Mouse (Mus musculus): ENCODE results near the gene H2-Ab1. TPM values are rescaled to one million over a fixed set of nuclear protein-coding genes. Genes with fewer than 3 reads are reported as not detected.
"Not testable (repeated sequence)": the region's sequence is repeated elsewhere in the genome, so short reads cannot be mapped to it uniquely, and the experiment has no call there.

H2-Ab1 gene
- polyA plus RNA-seq, 2 experiments: 5.6 to 7.6 TPM

DNA sequence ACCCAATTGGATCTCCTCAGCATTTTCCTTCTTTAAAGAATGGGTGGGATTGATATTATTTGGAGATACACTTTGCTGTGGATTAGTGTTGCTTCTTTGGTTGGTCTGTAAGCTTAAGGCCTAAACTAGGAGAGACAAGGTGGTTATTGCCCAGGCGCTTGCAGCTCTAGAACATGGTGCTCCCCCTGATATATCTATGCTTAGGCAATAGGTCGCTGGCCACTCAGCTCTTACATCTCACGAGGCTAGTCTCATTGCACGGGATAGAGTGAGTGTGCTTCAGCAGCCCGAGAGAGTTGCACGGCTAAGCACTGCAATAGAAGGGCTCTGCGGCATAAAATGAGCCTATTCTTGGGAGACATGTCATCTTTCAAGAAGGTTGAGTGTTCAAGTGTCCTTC is 25.5 kb upstream of the H2-Ab1 start:
- not testable (repeated sequence) for H3K27me3 ChIP-seq (ENCODE audit: control insufficient read depth, insufficient read depth, low read length); H3K27ac ChIP-seq (replicated peaks; ENCODE audit: low read depth, low read length); H3K4me1 ChIP-seq (ENCODE audit: control insufficient read depth, insufficient read depth, low read length); DNase-seq (ENCODE audit: low spot score); H3K4me2 ChIP-seq (replicated peaks; ENCODE audit: low read depth, low read length, severe bottlenecking); H3K9ac ChIP-seq (ENCODE audit: low read depth, low read length, severe bottlenecking); H3K9me3 ChIP-seq (ENCODE audit: control insufficient read depth, low read length); H3K4me3 ChIP-seq (replicated peaks; ENCODE audit: low read length); H3K36me3 ChIP-seq (ENCODE audit: control insufficient read depth, insufficient read depth, low read length); ATAC-seq (ENCODE audit: low FRiP score, low read depth)
- 86% methylated on average over 4 of the region's 7 CpGs for WGBS

GRCm38 (mm10) chr17:34234926-34235325 is 22.6 kb upstream of the H2-Ab1 start:
- Histone ChIP-seq H3K27me3 (ENCODE audit: control insufficient read depth, insufficient read depth, low read length) (no peaks in the 10 kb centered on the region), H3K4me1 (ENCODE audit: control insufficient read depth, insufficient read depth, low read length) (no peaks in the 10 kb centered on the region), H3K36me3 (ENCODE audit: control insufficient read depth, insufficient read depth, low read length) (no peaks in the 10 kb centered on the region), H3K27ac (replicated peaks; ENCODE audit: low read depth, low read length) (no peak overlapping the region), H3K9me3 (ENCODE audit: control insufficient read depth, low read length) (no peaks in the 10 kb centered on the region), H3K4me2 (replicated peaks; ENCODE audit: low read depth, low read length, severe bottlenecking) (no peak overlapping the region), H3K9ac (ENCODE audit: low read depth, low read length, severe bottlenecking) (no peak overlapping the region), H3K4me3 (replicated peaks; ENCODE audit: low read length) (no peak overlapping the region)
- ATAC-seq (ENCODE audit: low FRiP score, low read depth) (no peak), DNase-seq (ENCODE audit: low spot score) (peak; percentile 58)
- TF ChIP-seq POLR2A (IDR thresholded peaks at IDR 0.05; ENCODE audit: borderline replicate concordance, extremely low read depth, insufficient read depth, insufficient read length): no peak
- WGBS: 50% methylated on average over 9 of the region's 9 CpGs

DNA sequence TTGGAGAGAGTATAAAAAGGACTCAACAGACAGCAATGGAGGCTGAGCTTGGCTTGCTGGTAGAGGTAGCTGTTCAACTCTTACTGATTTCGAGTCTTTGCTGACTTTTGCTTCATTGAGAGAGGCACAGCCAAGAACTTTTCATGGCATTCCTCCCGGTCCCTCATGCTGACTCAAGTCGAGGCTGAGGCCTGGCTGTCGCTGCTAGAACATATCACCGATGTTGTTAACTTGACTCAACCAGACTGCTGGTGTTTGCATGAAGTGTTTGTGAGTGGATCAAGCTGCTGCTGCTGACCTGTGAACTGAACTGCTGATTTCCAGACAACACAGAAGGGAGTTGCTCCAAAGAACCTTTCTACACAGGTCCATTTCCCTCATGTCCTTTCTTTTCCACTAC is 20.8 kb upstream of the H2-Ab1 start:
- no peak for ATAC-seq (ENCODE audit: low FRiP score, low read depth)
- H3K4me3 ChIP-seq (replicated peaks; ENCODE audit: low read length): no peak overlapping the region
- WGBS: 74% methylated on average over 5 of the region's 5 CpGs
- H3K4me1 ChIP-seq (ENCODE audit: control insufficient read depth, insufficient read depth, low read length): no peaks in the 10 kb centered on the region
- no peak for DNase-seq (ENCODE audit: low spot score)
- H3K36me3 ChIP-seq (ENCODE audit: control insufficient read depth, insufficient read depth, low read length): no peaks in the 10 kb centered on the region
- no peak overlapping the region for H3K9ac ChIP-seq (ENCODE audit: low read depth, low read length, severe bottlenecking)
- peaks cover 1% of the 10 kb centered on the region; the same call in 1 of the 2 replicates for H3K9me3 ChIP-seq (ENCODE audit: control insufficient read depth, low read length)
- no peaks in the 10 kb centered on the region for H3K27me3 ChIP-seq (ENCODE audit: control insufficient read depth, insufficient read depth, low read length)
- no peak for TF ChIP-seq POLR2A (IDR thresholded peaks at IDR 0.05; ENCODE audit: borderline replicate concordance, extremely low read depth, insufficient read depth, insufficient read length)
- no peak overlapping the region for H3K27ac ChIP-seq (replicated peaks; ENCODE audit: low read depth, low read length)
- no peak overlapping the region for H3K4me2 ChIP-seq (replicated peaks; ENCODE audit: low read depth, low read length, severe bottlenecking)

GRCm38 (mm10) chr17:34237741-34238140 is 19.7 kb upstream of the H2-Ab1 start:
- DNase-seq (ENCODE audit: low spot score) (no peak), ATAC-seq (ENCODE audit: low FRiP score, low read depth) (no peak)
- H3K9ac ChIP-seq (ENCODE audit: low read depth, low read length, severe bottlenecking): no peak overlapping the region
- no peaks in the 10 kb centered on the region for H3K27me3 ChIP-seq (ENCODE audit: control insufficient read depth, insufficient read depth, low read length)
- WGBS: 89% methylated on average over 3 of the region's 3 CpGs
- H3K36me3 ChIP-seq (ENCODE audit: control insufficient read depth, insufficient read depth, low read length): no peaks in the 10 kb centered on the region
- H3K4me3 ChIP-seq (replicated peaks; ENCODE audit: low read length): no peak overlapping the region
- no peak for TF ChIP-seq POLR2A (IDR thresholded peaks at IDR 0.05; ENCODE audit: borderline replicate concordance, extremely low read depth, insufficient read depth, insufficient read length)
- no peaks in the 10 kb centered on the region for H3K4me1 ChIP-seq (ENCODE audit: control insufficient read depth, insufficient read depth, low read length)
- no peak overlapping the region for H3K27ac ChIP-seq (replicated peaks; ENCODE audit: low read depth, low read length)
- peaks cover 4% of the 10 kb centered on the region; the same call in 1 of the 2 replicates for H3K9me3 ChIP-seq (ENCODE audit: control insufficient read depth, low read length)
- no peak overlapping the region for H3K4me2 ChIP-seq (replicated peaks; ENCODE audit: low read depth, low read length, severe bottlenecking)

DNA sequence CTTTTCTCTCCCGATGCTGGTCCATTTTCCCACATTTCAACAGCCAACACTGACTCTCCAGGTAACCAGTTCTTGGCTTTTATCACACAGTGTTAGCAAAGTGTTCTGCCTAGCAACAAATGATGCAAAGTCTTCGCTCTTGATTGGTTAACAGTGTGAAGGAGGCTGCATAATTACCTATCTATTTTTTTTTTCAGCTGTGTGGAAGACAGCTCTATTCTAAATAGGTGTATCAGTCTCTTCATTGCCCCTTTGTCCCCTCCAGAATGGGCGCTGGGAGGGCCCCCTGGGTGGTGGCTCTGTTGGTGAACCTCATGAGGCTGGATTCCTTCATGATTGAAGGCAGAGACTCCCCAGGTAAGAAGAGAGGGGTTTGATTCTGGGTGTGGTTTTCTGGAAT is 18.8 kb upstream of the H2-Ab1 start, which contains the start of gene H2-Ob:
Gene H2-Ob (plus strand): TSS at position 198 of the 400 bp plus-strand sequence.
- WGBS: 59% methylated on average over 3 of the region's 3 CpGs
- peaks cover 4% of the 10 kb centered on the region; the same call in 1 of the 2 replicates for H3K9me3 ChIP-seq (ENCODE audit: control insufficient read depth, low read length)
- TF ChIP-seq POLR2A (IDR thresholded peaks at IDR 0.05; ENCODE audit: borderline replicate concordance, extremely low read depth, insufficient read depth, insufficient read length): no peak
- no peak within 1 kb of the TSS for H3K9ac ChIP-seq (ENCODE audit: low read depth, low read length, severe bottlenecking)
- no peaks in the 10 kb centered on the region for H3K27me3 ChIP-seq (ENCODE audit: control insufficient read depth, insufficient read depth, low read length)
- no peak within 1 kb of the TSS for H3K4me3 ChIP-seq (replicated peaks; ENCODE audit: low read length)
- no peaks in the 10 kb centered on the region for H3K36me3 ChIP-seq (ENCODE audit: control insufficient read depth, insufficient read depth, low read length)
- no peak within 1 kb of the TSS for H3K27ac ChIP-seq (replicated peaks; ENCODE audit: low read depth, low read length)
- no peak for ATAC-seq (ENCODE audit: low FRiP score, low read depth)
- no peaks in the 10 kb centered on the region for H3K4me1 ChIP-seq (ENCODE audit: control insufficient read depth, insufficient read depth, low read length)
- no peak within 1 kb of the TSS for H3K4me2 ChIP-seq (replicated peaks; ENCODE audit: low read depth, low read length, severe bottlenecking)
- DNase-seq (ENCODE audit: low spot score): peak; percentile 66

DNA sequence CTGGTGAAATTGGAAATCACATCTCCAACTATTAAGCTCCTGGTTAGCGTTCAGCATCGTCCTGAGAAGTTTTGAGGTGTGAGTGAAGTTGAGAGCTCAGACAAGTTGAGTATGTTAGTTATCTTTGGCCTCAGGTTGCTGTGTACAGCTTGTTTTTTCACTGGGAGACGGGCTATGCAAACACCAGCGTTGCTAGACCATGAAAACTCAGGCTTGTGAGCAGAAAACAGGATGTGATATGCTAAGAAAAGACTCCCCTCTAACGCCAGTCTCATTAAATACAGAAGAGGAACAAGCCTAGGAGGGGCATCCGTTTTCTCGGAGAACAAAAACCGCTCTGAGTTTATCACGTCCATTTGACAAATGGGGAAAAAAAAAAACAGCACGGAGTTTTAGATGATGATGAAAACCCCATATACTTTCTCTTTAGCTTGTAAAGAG is 17.9 kb upstream of the H2-Ab1 start:
- Histone ChIP-seq H3K4me1 (ENCODE audit: control insufficient read depth, insufficient read depth, low read length) (no peaks in the 10 kb centered on the region), H3K9me3 (ENCODE audit: control insufficient read depth, low read length) (peaks cover 4% of the 10 kb centered on the region; the same call in 1 of the 2 replicates), H3K27me3 (ENCODE audit: control insufficient read depth, insufficient read depth, low read length) (no peaks in the 10 kb centered on the region), H3K9ac (ENCODE audit: low read depth, low read length, severe bottlenecking) (no peak overlapping the region), H3K4me3 (replicated peaks; ENCODE audit: low read length) (no peak overlapping the region), H3K36me3 (ENCODE audit: control insufficient read depth, insufficient read depth, low read length) (no peaks in the 10 kb centered on the region), H3K27ac (replicated peaks; ENCODE audit: low read depth, low read length) (no peak overlapping the region), H3K4me2 (replicated peaks; ENCODE audit: low read depth, low read length, severe bottlenecking) (no peak overlapping the region)
- no peak for TF ChIP-seq POLR2A (IDR thresholded peaks at IDR 0.05; ENCODE audit: borderline replicate concordance, extremely low read depth, insufficient read depth, insufficient read length)
- ATAC-seq (ENCODE audit: low FRiP score, low read depth): no peak
- no peak for DNase-seq (ENCODE audit: low spot score)
- WGBS: 67% methylated on average over 10 of the region's 10 CpGs
